Mouse (Mus musculus) neural tube, embryonic 13.5 days (tissue): ENCODE measurements around the gene Mxi1. TPM values are rescaled to one million over a fixed set of nuclear protein-coding genes. Genes with fewer than 3 reads are reported as not detected.

Source experiments
- ATAC-seq: fragments of 200-750 bp; cut with Nextera tagmentation; 2 replicates; pipeline ENCODE4 v1.8.0; 2017; ENCODE audit warnings: low read depth, mild to moderate bottlenecking, moderate TSS enrichment, moderate library complexity
- H3K27ac ChIP-seq: fragments of 300-500 bp; sonication (generic); replicated peaks from 2 replicates; pipeline ENCODE4 v1.5.1; 2015; ENCODE audit warnings: moderate library complexity, mild to moderate bottlenecking, inconsistent platforms
- H3K27me3 ChIP-seq: fragments of 300-500 bp; sonication (generic); 2 replicates; pipeline ENCODE4 v1.6.1; 2015; ENCODE audit warnings: mild to moderate bottlenecking, inconsistent platforms
- H3K36me3 ChIP-seq: fragments of 300-500 bp; sonication (generic); 2 replicates; pipeline ENCODE4 v1.6.1; 2015; ENCODE audit warnings: mild to moderate bottlenecking, inconsistent platforms
- H3K4me1 ChIP-seq: fragments of 300-500 bp; sonication (generic); replicated peaks from 2 replicates; pipeline ENCODE4 v1.6.1; 2015; ENCODE audit warnings: inconsistent platforms
- H3K4me2 ChIP-seq: fragments of 300-500 bp; sonication (generic); 2 replicates; pipeline ENCODE4 v1.6.1; 2015; ENCODE audit warnings: inconsistent platforms, mild to moderate bottlenecking, moderate library complexity
- H3K4me3 ChIP-seq: fragments of 300-500 bp; sonication (generic); 2 replicates; pipeline ENCODE4 v1.5.1; 2015; ENCODE audit warnings: mild to moderate bottlenecking, inconsistent platforms
- H3K9ac ChIP-seq: fragments of 300-500 bp; sonication (generic); 2 replicates; pipeline ENCODE4 v1.6.1; 2015; ENCODE audit warnings: moderate library complexity, mild to moderate bottlenecking, inconsistent platforms
- H3K9me3 ChIP-seq: fragments of 300-500 bp; sonication (generic); 2 replicates; pipeline ENCODE4 v1.6.1; 2016; ENCODE audit warnings: inconsistent platforms
- WGBS: fragments of 180-500 bp; shearing (Covaris S2); methylation state at CpG from one replicate; pipeline ENCODE4 v1.1.7; 2015; 5-methylcytosine and 5-hydroxymethylcytosine counted together
- polyA plus RNA-seq: library from polyadenylated mRNA; unstranded; fragments of >200 nt; fragmentation: Nextera tagmentation; extraction: Ambion mirVana; gene quantifications from 2 replicates; pipeline ENCODE4 v1.2.1, GENCODE M21; 2015

Gene Mxi1
- polyA plus RNA-seq, result 59.8 and 66.5 TPM in 2 replicates

DNA sequence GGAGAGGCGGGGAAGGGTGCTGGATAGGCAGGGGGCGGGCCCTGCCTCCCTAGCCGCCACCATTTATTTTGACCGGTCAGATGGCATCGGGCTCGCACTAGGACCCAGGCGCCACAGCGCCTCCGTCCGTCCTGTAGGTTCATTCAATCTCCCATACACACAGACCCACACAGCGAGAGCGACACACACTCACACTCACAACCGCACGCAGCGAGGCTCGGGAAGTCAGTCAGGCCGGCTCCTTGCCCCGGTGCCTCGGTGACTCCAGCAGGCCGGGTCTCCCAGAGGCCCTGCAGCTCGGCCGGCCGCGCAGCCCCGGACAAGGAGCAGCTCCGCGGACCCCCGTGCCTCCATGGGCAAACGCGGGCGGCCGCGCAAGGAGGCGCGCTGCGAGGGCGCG, at the start of gene Mxi1:
Mxi1 (plus strand) TSS at position 171 of the 400 bp plus-strand sequence.
- Histone ChIP-seq H3K4me2 (peak within 1 kb of the TSS; percentile 80), H3K36me3 (no peaks in the 10 kb centered on the region), H3K4me1 (peaks cover 26% of the 10 kb centered on the region), H3K27ac (peak within 1 kb of the TSS; percentile 98), H3K9me3 (no peaks in the 10 kb centered on the region), H3K4me3 (peak within 1 kb of the TSS; percentile 84), H3K9ac (peak within 1 kb of the TSS; percentile 93), H3K27me3 (no peaks in the 10 kb centered on the region)
- under 1% methylated on average over 38 of the region's 38 CpGs for WGBS
- peak; percentile 57 for ATAC-seq

DNA sequence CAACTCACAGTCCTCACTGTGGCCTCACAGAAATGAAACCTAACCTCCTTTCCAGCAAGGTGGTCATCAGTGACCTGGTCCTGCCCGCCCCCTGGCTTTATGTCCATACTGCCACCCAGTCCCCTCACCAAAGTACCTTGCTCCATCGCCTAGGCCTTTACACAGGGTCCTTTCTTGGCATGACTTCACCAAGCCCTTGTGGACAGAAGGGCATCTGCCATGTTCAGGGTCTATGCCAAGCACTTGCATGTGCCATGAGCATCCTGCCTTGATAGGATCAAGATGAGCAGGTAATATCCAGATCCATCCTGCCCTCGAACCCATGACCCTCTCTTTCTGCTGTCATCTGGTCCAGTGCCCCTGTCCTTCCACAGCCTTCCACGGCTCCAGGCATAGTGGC, 49.5 kb upstream of the Mxi1 start:
- Histone ChIP-seq H3K9me3 (no peaks in the 10 kb centered on the region), H3K27me3 (no peaks in the 10 kb centered on the region), H3K4me2 (no peak overlapping the region), H3K4me3 (no peak overlapping the region), H3K36me3 (no peaks in the 10 kb centered on the region), H3K27ac (no peak overlapping the region), H3K9ac (no peak overlapping the region), H3K4me1 (peaks cover 21% of the 10 kb centered on the region)
- no peak for ATAC-seq
- 79% methylated on average over 4 of the region's 4 CpGs for WGBS

DNA sequence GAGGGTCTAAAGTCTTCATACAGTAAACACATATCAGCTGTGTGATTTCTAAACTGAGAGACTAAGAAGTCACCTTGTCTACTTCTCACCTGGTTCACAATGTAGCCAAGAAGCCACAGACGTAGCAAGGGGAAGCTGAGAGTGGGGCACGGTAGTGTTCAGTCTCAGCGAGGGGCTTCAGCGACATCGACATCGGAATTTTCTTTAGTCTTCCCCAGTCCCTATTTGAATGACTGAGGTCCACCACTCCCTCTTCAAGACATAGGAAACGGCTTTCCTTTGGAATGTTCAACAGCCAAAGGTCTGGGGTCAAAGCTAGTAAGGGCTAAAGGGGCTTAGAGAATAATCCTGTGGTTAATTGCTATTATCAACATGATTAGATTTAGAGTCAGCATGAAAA, 48.3 kb upstream of the Mxi1 start:
- H3K9me3 ChIP-seq, result no peaks in the 10 kb centered on the region
- no peak overlapping the region for H3K27ac ChIP-seq
- peaks cover 23% of the 10 kb centered on the region for H3K4me1 ChIP-seq
- ATAC-seq, result no peak
- no peaks in the 10 kb centered on the region for H3K27me3 ChIP-seq
- H3K4me2 ChIP-seq, result no peak overlapping the region
- no peak overlapping the region for H3K4me3 ChIP-seq
- 85% methylated on average over 7 of the region's 7 CpGs for WGBS
- H3K9ac ChIP-seq, result no peak overlapping the region
- no peaks in the 10 kb centered on the region for H3K36me3 ChIP-seq

DNA sequence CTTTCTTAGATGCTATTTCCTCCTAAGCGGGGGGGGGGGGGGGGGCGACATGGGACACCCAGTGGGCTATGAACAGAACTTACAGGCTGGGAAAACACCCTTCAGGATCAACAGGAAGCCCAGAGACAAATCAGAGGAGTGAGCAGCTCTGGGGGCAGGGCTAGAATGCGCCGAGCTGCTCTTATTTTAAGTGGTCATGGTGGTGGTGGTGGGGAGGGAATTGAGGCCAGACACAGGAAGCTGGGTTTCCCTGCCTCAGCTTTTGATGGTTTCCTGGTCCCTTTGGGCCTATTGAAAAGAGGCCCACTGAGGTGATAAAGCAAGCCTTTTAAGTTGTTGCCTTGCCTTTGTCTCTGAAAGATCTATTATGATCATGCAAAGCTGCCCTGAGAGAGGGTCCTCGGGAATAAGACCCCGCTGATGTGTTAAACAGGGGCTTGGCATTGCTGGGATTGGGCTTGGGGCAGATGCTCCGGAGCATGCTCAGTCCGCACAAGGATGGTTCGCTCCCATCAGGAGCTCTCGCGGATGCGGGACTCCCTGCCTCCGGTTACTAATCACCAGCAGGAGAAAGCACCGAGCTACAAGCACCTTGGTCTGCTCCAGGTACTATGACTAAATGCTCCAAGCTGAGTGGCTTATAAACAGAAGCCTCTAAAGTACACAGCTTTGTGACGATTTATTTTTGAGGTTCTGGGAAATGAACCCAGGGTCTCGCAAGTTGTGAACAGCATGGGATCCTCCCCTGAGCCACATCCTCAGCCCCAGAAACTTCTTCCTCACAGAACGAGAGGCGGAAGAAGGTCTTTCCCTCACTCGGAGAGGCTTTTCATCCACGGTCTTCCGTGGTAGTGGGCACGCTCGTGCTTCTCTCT, 46.2 kb upstream of the Mxi1 start:
- Histone ChIP-seq H3K27me3 (no peaks in the 10 kb centered on the region), H3K4me3 (peak overlapping the region; percentile 5; the same call in 1 of the 2 replicates), H3K9ac (no peak overlapping the region), H3K4me1 (peaks cover 23% of the 10 kb centered on the region), H3K36me3 (no peaks in the 10 kb centered on the region), H3K27ac (no peak overlapping the region), H3K4me2 (peak overlapping the region; percentile 37), H3K9me3 (no peaks in the 10 kb centered on the region)
- no peak; the same call in 1 of the 2 replicates for ATAC-seq
- WGBS, result 25% methylated on average over 22 of the region's 23 CpGs

DNA sequence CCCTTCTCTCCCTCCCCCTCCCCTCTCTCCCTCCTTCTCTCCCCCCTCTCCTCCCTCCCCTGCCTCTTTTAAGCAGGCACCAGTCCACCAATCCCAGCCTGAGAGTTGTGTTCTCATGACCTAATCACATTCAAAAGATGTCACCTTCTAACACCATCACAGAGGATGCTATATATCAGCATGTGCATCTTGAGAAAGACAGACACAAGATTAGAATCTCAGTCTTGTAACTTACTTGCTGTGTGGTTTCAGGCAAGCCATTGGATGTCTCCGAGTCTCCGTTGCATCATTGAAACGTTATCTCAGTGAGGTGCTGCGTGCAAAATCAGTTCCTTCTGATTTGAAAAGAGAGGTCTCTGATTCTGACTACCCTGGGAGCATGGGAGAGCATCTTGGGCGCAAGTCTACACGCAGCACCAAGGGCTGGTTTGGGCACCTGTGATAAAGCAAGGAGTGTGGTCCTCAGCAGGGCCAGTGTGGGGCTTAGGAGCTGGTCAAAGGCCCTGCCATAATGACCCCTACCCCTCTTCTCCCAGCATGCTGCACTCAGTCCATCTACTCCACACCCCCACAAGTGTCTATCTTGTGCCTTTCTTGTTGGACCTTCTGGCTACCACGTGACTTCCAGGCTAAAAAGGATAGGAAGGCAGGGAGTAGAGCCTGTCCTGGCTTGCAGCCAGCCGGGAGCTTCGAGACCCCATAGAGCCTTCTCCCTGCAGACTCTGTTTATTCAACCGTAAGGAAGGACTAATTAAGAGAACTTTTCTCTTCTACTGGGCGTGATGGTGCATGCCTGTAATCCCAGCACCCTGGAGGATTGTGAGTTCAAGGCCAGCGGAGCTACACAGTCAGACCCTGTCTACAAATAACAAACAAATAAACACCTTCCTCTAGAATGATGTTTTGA, 45.2 kb upstream of the Mxi1 start:
- Histone ChIP-seq H3K27me3 (no peaks in the 10 kb centered on the region), H3K4me1 (peaks cover 23% of the 10 kb centered on the region), H3K9ac (no peak overlapping the region), H3K4me2 (no peak overlapping the region), H3K27ac (no peak overlapping the region), H3K4me3 (no peak overlapping the region), H3K9me3 (no peaks in the 10 kb centered on the region), H3K36me3 (no peaks in the 10 kb centered on the region)
- ATAC-seq, result peak; percentile 52; the same call in 1 of the 2 replicates
- WGBS, result 56% methylated on average over 12 of the region's 12 CpGs

DNA sequence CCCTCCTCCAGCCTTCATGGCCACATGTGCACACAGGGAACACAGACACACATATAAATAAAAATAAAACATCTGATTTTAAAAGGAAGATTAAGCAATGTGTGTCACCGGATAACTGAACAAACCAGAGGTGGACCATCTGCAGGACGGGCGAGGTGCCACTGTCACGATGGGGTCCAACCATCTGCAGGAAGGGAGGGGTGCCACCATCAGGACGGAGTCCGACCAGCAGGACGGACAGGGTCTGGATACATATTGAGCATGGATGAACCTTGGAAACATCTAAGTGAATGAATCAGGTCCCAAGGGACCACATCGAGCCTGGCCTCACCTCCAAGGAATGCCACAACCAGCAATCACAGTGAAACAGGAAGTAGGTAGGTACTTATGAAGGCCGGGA, 43.0 kb upstream of the Mxi1 start:
- H3K9ac ChIP-seq, result no peak overlapping the region
- 89% methylated on average over 9 of the region's 9 CpGs for WGBS
- no peak for ATAC-seq

DNA sequence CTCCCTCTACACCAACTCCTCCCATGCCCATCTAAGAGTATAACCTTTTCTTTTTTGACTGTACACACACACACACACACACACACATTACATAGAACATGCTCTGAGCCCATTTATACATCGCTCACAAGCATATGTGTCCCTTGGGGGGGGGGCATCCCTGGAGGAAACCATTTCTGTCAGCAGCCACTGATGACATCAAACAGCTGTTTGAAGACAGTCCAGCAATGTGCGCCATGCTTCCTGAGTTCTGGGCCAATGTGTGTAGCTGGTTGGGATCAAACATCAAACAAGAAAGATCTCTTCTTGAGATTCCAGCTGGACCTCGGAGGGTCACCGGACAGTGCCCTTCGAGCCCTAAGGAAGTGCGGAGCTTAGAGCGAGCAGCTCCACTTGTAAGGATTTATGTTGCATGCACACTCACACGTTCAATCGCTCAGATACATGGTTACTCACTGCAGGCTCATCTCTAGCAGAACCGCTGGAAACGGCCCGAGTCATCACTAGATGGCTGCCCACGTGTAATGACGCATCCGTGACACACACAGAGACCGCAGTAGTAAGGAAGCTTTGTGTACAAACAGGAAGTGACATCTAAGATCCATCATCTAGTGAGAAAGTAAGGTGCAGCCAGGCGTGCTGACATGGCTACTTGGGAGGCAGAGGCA, 37.1 kb upstream of the Mxi1 start:
- no peaks in the 10 kb centered on the region for H3K36me3 ChIP-seq
- ATAC-seq, result no peak
- no peak overlapping the region for H3K9ac ChIP-seq
- no peaks in the 10 kb centered on the region for H3K27me3 ChIP-seq
- H3K9me3 ChIP-seq, result no peaks in the 10 kb centered on the region
- no peaks in the 10 kb centered on the region for H3K4me1 ChIP-seq
- no peak overlapping the region for H3K27ac ChIP-seq
- H3K4me3 ChIP-seq, result no peak overlapping the region
- no peak overlapping the region for H3K4me2 ChIP-seq
- 86% methylated on average over 17 of the region's 17 CpGs for WGBS

More for the DNA sequence above, 43.0 kb upstream of the Mxi1 start:
- Histone ChIP-seq H3K4me2 (no peak overlapping the region), H3K4me3 (no peak overlapping the region), H3K27ac (no peak overlapping the region), H3K27me3 (no peaks in the 10 kb centered on the region), H3K36me3 (no peaks in the 10 kb centered on the region), H3K9me3 (no peaks in the 10 kb centered on the region), H3K4me1 (peaks cover 23% of the 10 kb centered on the region)

DNA sequence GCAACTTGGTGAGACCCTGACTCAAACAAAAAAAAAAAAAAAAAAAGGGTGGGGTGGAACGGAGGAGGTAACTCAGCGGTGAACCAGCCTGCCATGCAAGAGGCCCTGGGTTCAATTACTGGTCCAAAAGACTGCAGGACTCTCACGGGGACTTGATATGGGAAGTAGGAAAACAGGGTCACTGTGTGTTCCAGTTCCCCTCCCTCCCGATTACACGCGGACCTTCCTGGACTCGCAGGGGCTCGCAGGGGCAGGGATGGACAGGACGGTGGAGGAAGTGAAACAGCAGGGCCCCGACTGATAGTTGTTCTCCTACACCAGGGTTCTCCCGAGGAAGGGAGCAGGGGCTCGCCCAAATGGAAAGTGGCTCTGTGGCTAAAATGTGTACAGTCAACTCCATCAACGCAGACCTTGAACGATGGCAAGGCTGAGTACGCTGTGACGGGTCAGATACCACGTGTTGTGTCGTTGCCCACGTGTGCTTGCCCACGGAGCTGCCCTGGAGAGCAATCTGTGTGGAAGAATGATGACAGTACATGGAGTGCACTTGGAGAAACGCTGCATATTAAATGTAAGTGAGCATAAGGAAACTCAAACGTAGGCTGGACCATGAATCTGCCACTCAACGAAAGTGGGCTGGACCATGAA, 36.4 kb upstream of the Mxi1 start:
- WGBS, result 88% methylated on average over 23 of the region's 23 CpGs
- Histone ChIP-seq H3K27ac (no peak overlapping the region), H3K9ac (no peak overlapping the region), H3K36me3 (no peaks in the 10 kb centered on the region), H3K4me1 (no peaks in the 10 kb centered on the region), H3K9me3 (no peaks in the 10 kb centered on the region), H3K4me3 (no peak overlapping the region), H3K27me3 (no peaks in the 10 kb centered on the region), H3K4me2 (no peak overlapping the region)
- ATAC-seq, result no peak

DNA sequence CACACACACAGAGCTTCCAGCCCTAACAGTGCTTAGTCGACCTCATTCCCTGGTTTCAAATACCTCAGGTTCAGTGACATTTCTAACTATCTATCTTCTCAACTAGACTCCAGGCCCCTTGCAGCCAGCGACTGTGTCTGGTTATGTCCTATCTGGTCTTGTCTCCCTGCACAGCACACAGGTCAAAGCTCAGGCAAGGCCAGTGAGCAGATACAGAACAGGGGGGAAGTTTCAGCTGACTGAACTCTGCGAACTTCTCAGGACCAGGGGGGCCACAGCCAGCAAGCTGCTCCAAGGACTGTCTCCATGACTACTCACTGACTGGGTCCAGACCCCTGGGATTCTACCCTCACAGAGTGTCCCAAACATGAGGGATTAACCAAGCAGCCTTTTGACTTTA, 35.1 kb upstream of the Mxi1 start:
- no peaks in the 10 kb centered on the region for H3K4me1 ChIP-seq
- no peaks in the 10 kb centered on the region for H3K36me3 ChIP-seq
- H3K9me3 ChIP-seq, result no peaks in the 10 kb centered on the region
- 61% methylated on average over 3 of the region's 3 CpGs for WGBS
- no peak overlapping the region for H3K27ac ChIP-seq
- H3K9ac ChIP-seq, result no peak overlapping the region
- H3K27me3 ChIP-seq, result no peaks in the 10 kb centered on the region
- H3K4me3 ChIP-seq, result no peak overlapping the region
- no peak for ATAC-seq
- no peak overlapping the region for H3K4me2 ChIP-seq

DNA sequence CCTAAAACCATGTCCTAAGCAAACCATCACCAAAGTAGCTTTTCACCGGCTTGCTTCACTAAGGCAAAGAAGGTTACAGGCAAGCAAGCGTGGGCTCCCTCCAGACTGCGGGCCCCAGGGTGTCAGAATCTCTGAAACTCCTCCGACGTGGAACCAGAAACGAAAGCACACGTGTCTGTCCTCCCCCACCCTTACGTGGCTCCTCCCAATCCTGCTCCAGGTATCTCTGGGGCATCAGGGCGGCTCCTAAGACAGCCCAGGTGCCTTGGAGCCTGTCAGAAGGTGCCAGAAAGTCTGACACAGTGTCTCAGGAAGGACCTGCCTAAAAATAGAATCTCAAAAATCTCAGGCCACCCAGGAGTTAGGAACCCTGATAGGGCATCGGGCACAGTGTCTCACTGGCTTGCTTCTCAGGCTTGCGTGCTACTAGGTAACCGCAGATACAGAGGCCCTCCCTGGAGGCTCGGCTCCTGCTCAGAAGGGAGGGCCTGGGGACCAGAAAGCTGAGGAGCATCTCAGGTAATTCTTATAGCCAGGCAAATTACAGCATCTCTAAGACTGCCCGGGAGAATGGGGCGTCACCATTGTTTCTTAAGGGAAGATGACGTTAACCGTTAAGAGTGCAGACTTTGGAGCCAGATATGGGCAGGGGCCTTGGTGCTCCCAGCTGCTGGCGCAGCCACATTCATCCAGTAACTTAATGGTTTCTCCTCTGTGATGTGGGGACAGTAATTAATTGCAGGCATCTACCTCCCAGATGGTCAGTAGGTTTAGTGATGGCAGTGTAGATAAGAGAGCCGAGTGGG, 33.2 kb upstream of the Mxi1 start:
- no peak for ATAC-seq
- WGBS, result 74% methylated on average over 19 of the region's 19 CpGs

More for the DNA sequence above, 33.2 kb upstream of the Mxi1 start:
- Histone ChIP-seq H3K4me2 (no peak overlapping the region), H3K9ac (no peak overlapping the region), H3K27me3 (no peaks in the 10 kb centered on the region), H3K36me3 (no peaks in the 10 kb centered on the region), H3K4me1 (peaks cover 5% of the 10 kb centered on the region), H3K9me3 (no peaks in the 10 kb centered on the region), H3K4me3 (no peak overlapping the region), H3K27ac (no peak overlapping the region)
